Mouse (Mus musculus) cerebellum, postnatal 10 days (tissue): ENCODE data around the gene Cd209g.
"Not testable (repeated sequence)": the region's sequence is repeated elsewhere in the genome, so short reads cannot be mapped to it uniquely, and the experiment has no call there.

Experiments
- DNase-seq, 2 experiments: peaks; one replicate each; pipeline ENCODE4 v3.0.0; 2021; ENCODE audit warnings: mixed read lengths in 2 of 2

Gene Cd209g

GRCm38 (mm10) chr8:4133798-4134197, at the start of gene Cd209g:
Gene Cd209g (plus strand): TSS chr8:4134098.
- DNase-seq = no peak

- DNase-seq = peak; percentile 3 to 15
These were observed 46.6 kb upstream of the Cd209g start for GRCm38 (mm10) chr8:4087180-4087722.

- not testable (repeated sequence) for DNase-seq
These were observed 45.4 kb upstream of the Cd209g start for GRCm38 (mm10) chr8:4088514-4088913.

- DNase-seq = not testable (repeated sequence)
These were observed 28.2 kb upstream of the Cd209g start, which contains the start of gene Cd209f for GRCm38 (mm10) chr8:4105735-4106134. Gene Cd209f (minus strand): TSS chr8:4105835.

- DNase-seq = peak; percentile 87 to 89
These were observed 6.1 kb downstream of the Cd209g start for GRCm38 (mm10) chr8:4139660-4140646.

- DNase-seq = peak; percentile 21 to 43
These were observed 7.8 kb downstream of the Cd209g start for GRCm38 (mm10) chr8:4141721-4142120.

GRCm38 (mm10) chr8:4147272-4147671, 13.4 kb downstream of the Cd209g start:
- no peak for DNase-seq

GRCm38 (mm10) chr8:4154878-4155277, 21.0 kb downstream of the Cd209g start:
- DNase-seq = no peak

- DNase-seq = no peak
These were observed 28.9 kb downstream of the Cd209g start for GRCm38 (mm10) chr8:4162786-4163185.

GRCm38 (mm10) chr8:4165176-4165851, 31.4 kb downstream of the Cd209g start:
- peak; percentile 20 to 26 for DNase-seq

GRCm38 (mm10) chr8:4165852-4166751, 32.2 kb downstream of the Cd209g start, which contains the start of gene Evi5l:
Gene Evi5l (plus strand): TSS chr8:4166567.
- peak; percentile 100 for DNase-seq

- DNase-seq = no peak
These were observed 33.1 kb downstream of the Cd209g start for GRCm38 (mm10) chr8:4166881-4167525.

GRCm38 (mm10) chr8:4167918-4168317, 34.0 kb downstream of the Cd209g start:
- DNase-seq = peak in 1 of 2 experiments; percentile 32

GRCm38 (mm10) chr8:4172486-4172885, 38.6 kb downstream of the Cd209g start:
- no peak for DNase-seq

- DNase-seq = no peak
These were observed 40.1 kb downstream of the Cd209g start for GRCm38 (mm10) chr8:4174018-4174417.

GRCm38 (mm10) chr8:4183409-4183808, 49.5 kb downstream of the Cd209g start:
- no peak for DNase-seq

GRCm38 (mm10) chr8:4186151-4186550, 52.3 kb downstream of the Cd209g start:
- no peak for DNase-seq
